Mouse (Mus musculus) ES-E14 (cell line): ENCODE results near the gene Kalrn. TPM values are rescaled to one million over a fixed set of nuclear protein-coding genes. Genes with fewer than 3 reads are reported as not detected.
A peak's percentile ranks its signal among the peaks of the same experiment; 100 is the strongest.

Source experiments
- DNase-seq: peaks from one replicate; pipeline ENCODE4 v3.0.0-alpha.2; 2013; ENCODE audit warnings: low read depth, low spot score
- H3K27ac ChIP-seq: 2 replicates; pipeline ENCODE4 v1.5.1; 2012; ENCODE audit warnings: low read depth, mild to moderate bottlenecking, low read length, moderate library complexity, mixed read lengths; ENCODE audit not compliant: poor library complexity, insufficient read depth, severe bottlenecking
- H3K36me3 ChIP-seq: 2 replicates; pipeline ENCODE4 v1.6.1; 2012; ENCODE audit warnings: mild to moderate bottlenecking, low read length, moderate library complexity, mixed read lengths; ENCODE audit not compliant: control insufficient read depth, poor library complexity, insufficient read depth, severe bottlenecking
- H3K4me1 ChIP-seq, 2 experiments: fragments of 150-350 bp in 1 of 2; sonication (generic) in 1 of 2; 2 replicates each; pipeline ENCODE4 v1.6.1; 2012; ENCODE audit warnings: low read length in 2 of 2, mild to moderate bottlenecking in 1 of 2, mixed read lengths in 1 of 2; ENCODE audit not compliant: control insufficient read depth in 2 of 2, insufficient read depth in 2 of 2, poor library complexity in 1 of 2
- H3K4me3 ChIP-seq, 2 experiments: fragments of 150-350 bp in 1 of 2; sonication (generic) in 1 of 2; 2 replicates each; pipeline ENCODE4 v1.5.1; 2012; ENCODE audit warnings: low read length in 2 of 2, low read depth in 1 of 2, mild to moderate bottlenecking in 1 of 2, mixed read lengths in 1 of 2; ENCODE audit not compliant: insufficient read depth in 1 of 2, poor library complexity in 1 of 2, severe bottlenecking in 1 of 2
- H3K9ac ChIP-seq: 2 replicates; pipeline ENCODE4 v1.6.1; 2012; ENCODE audit warnings: low read depth, mild to moderate bottlenecking, low read length, mixed read lengths; ENCODE audit not compliant: poor library complexity, insufficient read depth, severe bottlenecking
- H3K9me3 ChIP-seq: fragments of 150-350 bp; sonication (generic); 2 replicates; pipeline ENCODE4 v1.6.1; 2012; ENCODE audit warnings: low read depth, mild to moderate bottlenecking, low read length; ENCODE audit not compliant: control insufficient read depth, insufficient read depth
- CHD2 ChIP-seq: IDR thresholded peaks from 2 replicates; pipeline ENCODE4 v1.6.1; 2014; ENCODE audit warnings: mild to moderate bottlenecking, low read depth, low read length, inconsistent platforms
- HCFC1 ChIP-seq: IDR thresholded peaks from 2 replicates; pipeline ENCODE4 v1.6.1; 2012; ENCODE audit warnings: low read length, inconsistent platforms, borderline replicate concordance; ENCODE audit not compliant: insufficient read depth
- MAFK ChIP-seq: IDR thresholded peaks from 2 replicates; pipeline ENCODE4 v1.6.1; 2014; ENCODE audit warnings: mild to moderate bottlenecking, low read depth, low read length, inconsistent platforms; ENCODE audit not compliant: insufficient read depth
- ZC3H11A ChIP-seq: IDR thresholded peaks from 2 replicates; pipeline ENCODE4 v1.6.1; 2012; ENCODE audit warnings: low read depth, mild to moderate bottlenecking, inconsistent platforms, low read length, borderline replicate concordance
- ZNF384 ChIP-seq: IDR thresholded peaks from 2 replicates; pipeline ENCODE4 v1.6.1; 2012; ENCODE audit warnings: low read depth, low read length, inconsistent platforms
- in situ Hi-C, 2 experiments: fragments of 600-800 bp; cut with MboI; formaldehyde crosslinking; loops; one replicate each; pipeline ENCODE4 v1.15.1; 2025; ENCODE audit warnings: low sequenced_read_pairs in 2 of 2, inconsistent platforms in 1 of 2; ENCODE audit not compliant: unreplicated experiment in 2 of 2
- total RNA-seq: library from RNA; depleted of rRNA; stranded (reverse); fragments of 300-350 nt; gene quantifications from 2 replicates; pipeline ENCODE4 v1.2.3, GENCODE M21; 2012

Gene Kalrn
- total RNA-seq, 1 experiment = 15.7 TPM

GRCm38 (mm10) chr16:34094446-34095092 is 478.8 kb downstream of the Kalrn start:
- TF ChIP-seq HCFC1 (no peak), ZNF384 (no peak)
- DNase-seq = no peak
- no peaks in the 10 kb centered on the region for H3K36me3 ChIP-seq
- H3K4me1 ChIP-seq = peaks cover 2% of the 10 kb centered on the region in 2 experiments; a peak in 2 of 4 replicates
- H3K27ac ChIP-seq = no peak overlapping the region
- no peak overlapping the region for H3K9ac ChIP-seq
- in situ Hi-C loops = no loop called here
- no peaks in the 10 kb centered on the region for H3K9me3 ChIP-seq
- H3K4me3 ChIP-seq = peak overlapping the region; percentile 55 to 74

GRCm38 (mm10) chr16:34093734-34094445 is 479.4 kb downstream of the Kalrn start:
- Histone ChIP-seq H3K9me3 (no peaks in the 10 kb centered on the region), H3K4me1 (peaks cover 2% of the 10 kb centered on the region in 2 experiments; a peak in 2 of 4 replicates), H3K27ac (no peak overlapping the region), H3K9ac (no peak overlapping the region), H3K4me3 (peak overlapping the region; percentile 55 to 74), H3K36me3 (no peaks in the 10 kb centered on the region)
- DNase-seq = no peak
- in situ Hi-C loops = no loop called here
- no peak for TF ChIP-seq MAFK
- no peak for TF ChIP-seq ZNF384
- no peak for TF ChIP-seq CHD2

GRCm38 (mm10) chr16:34089528-34090095 is 483.7 kb downstream of the Kalrn start:
- no peak for TF ChIP-seq CHD2
- TF ChIP-seq ZNF384 = no peak
- no peak for TF ChIP-seq HCFC1
- TF ChIP-seq MAFK = no peak
- no peak for TF ChIP-seq ZC3H11A
- in situ Hi-C loops = no loop called here

DNA sequence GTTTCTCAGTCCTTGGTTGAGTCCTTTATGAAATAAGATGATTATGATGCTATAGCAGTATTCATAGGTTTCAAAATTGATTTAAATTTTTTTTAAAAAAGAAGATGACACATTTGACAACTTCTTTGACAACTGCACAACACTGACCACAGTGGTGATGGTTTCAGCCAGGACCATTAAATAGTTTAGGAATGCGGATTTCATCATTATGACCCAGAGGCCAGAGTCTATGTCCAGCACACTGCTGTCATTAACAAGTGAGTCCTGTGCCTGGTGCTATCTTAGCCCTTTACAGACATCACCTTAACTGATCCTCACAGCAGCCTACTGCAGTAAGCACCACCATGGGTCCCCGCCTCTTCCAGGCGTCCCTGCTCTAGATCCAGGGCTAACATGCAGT is 484.3 kb downstream of the Kalrn start:
- DNase-seq = no peak
- H3K4me1 ChIP-seq = peaks cover 0 to 19% of the 10 kb centered on the region in 2 experiments; a peak in 2 of 4 replicates
- no peak for TF ChIP-seq MAFK
- no peak for TF ChIP-seq ZNF384
- TF ChIP-seq ZC3H11A = no peak
- no peak for TF ChIP-seq CHD2

More at GRCm38 (mm10) chr16:34089528-34090095, 483.7 kb downstream of the Kalrn start:
- Histone ChIP-seq H3K27ac (no peak overlapping the region), H3K9ac (no peak overlapping the region), H3K36me3 (no peaks in the 10 kb centered on the region), H3K4me3 (no peak overlapping the region), H3K4me1 (peaks cover 0 to 19% of the 10 kb centered on the region in 2 experiments; a peak in 2 of 4 replicates), H3K9me3 (no peaks in the 10 kb centered on the region)
- no peak for DNase-seq

More for the DNA sequence above, 484.3 kb downstream of the Kalrn start:
- no peaks in the 10 kb centered on the region for H3K9me3 ChIP-seq
- H3K9ac ChIP-seq = no peak overlapping the region
- no peak overlapping the region for H3K27ac ChIP-seq
- in situ Hi-C loops = no loop called here
- H3K36me3 ChIP-seq = no peaks in the 10 kb centered on the region
- no peak overlapping the region for H3K4me3 ChIP-seq
